Mouse (Mus musculus): Measurements from ENCODE around the gene Dbt. TPM values are rescaled to one million over a fixed set of nuclear protein-coding genes. Genes with fewer than 3 reads are reported as not detected.

Gene Dbt
- polyA plus RNA-seq (2012; ENCODE audit: low replicate concordance), result 0.59 and 1.1 TPM in 2 replicates

DNA sequence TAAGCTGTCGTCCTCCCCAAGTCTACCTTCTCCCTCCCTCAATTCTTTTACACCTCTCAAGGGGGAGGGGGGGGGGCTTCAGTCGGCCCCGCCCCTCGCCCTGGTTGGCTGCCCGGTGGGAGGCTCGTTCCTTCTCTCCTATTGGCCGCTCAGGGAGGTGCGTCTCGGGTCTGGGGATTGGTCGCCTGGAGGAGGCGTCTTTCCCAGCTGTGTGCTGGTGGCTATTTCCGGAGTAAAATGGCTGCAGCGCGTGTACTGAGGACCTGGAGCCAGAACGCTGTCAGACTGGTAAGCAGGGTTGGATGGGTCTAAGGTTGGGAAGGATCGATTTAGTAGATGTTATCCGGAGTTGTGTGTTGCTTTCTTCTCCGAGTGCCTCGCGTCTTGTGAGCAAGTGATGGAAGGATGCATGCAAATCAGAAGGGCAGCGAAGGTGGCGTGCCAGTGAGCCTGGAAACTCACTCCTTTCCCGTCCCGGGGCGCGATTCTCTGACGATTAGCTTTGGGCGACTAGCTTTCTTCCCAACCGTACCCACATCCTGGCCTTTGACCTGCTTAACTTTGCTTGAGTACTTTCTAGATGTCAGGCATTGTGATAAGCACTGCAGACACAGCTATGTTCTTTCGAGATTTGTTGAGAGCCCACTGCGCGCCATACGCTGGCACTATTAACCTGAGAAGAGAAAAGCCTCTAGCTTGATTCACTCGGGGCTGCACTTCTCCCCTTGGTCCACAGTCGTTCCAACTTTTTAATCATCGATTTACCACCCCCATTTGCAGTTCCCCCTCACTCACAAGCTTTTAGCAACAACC lies at the start of gene Dbt:
Gene Dbt, plus strand, starts transcription at position 167 of the 813 bp plus-strand sequence.

DNA sequence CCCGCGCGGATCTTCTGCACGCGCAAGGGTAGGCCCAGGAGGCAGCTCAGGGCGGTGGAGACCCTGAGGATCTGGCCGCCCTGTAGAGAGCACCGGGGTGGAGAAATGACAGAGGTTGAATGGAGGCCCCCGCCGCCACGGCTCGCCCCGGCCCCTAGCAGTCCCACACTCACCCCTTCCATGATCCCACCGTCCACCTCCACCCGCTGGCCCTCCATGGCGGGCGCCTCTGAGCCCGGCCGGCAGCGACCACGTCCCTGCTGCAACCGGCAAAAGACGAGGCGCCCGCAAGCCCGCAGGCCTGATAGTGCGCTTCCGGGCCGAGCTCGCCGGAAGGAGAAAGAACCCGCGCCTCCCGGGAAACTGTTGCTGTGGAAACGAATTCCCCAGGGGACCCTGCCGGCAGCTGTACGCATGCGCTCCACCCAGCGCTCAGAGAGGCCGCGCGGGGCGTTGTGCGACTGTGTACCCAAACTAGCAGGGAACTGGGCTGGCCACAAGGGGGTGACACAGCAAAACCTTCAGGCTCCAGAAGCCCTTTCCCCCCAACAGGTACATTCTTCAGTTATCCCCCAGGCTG lies 5.0 kb upstream of the Dbt start, which contains the start of gene Rtca:
Gene Rtca, minus strand, starts transcription at position 437 of the 580 bp plus-strand sequence.

DNA sequence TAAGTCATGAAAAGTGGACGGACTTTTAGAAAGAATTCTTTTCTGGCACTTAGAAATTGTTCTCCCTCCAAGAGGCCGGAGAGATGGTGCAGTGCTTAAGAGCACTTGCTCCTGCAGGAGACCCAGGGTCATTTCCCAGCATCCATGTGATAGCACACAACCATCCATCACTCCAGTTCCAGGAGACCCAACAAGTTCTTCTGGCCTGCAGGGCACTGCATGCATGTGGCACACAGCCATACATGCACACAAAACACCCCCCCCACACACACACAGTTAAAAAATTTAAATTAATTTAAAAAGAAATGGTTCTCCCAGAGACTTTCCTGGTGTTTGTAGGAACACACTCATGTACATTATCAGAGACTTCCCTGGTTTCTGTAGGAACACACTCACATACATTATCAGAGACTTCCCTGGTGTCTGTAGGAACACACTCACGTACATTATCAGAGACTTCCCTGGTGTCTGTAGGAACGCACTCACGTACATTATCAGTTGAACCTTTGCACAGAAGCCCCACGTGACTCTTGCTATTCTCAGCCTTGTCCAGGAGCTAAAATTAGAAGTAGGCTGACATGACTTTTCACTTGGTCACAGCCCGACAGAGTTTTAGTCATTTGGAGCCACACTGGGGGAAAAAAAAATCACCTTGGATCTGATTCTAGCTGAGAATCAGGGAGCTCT lies 49.7 kb downstream of the Dbt start, which contains the start of gene Lrrc39:
Gene Lrrc39, plus strand, starts transcription at position 566 of the 687 bp plus-strand sequence.

GRCm38 (mm10) chr3:116594728-116595602 lies 82.1 kb downstream of the Dbt start, which contains the start of gene Sass6:
Gene Sass6 (plus strand): TSS chr3:116594982.

Other genes with a start within 250 kb of the Dbt start
- 7.9 and 22.0 TPM in 2 replicates for gene Cdc14a, start 89.0 kb upstream of the Dbt start, polyA plus RNA-seq (2012; ENCODE audit: low replicate concordance)
- 32.4 and 65.6 TPM in 2 replicates for gene Rtca, start 4.9 kb upstream of the Dbt start, polyA plus RNA-seq (2012; ENCODE audit: low replicate concordance)
- gene Lrrc39, start 49.9 kb downstream of the Dbt start, polyA plus RNA-seq (2012; ENCODE audit: low replicate concordance), result 0.04 TPM in 2 replicates
- 1.9 and 2.5 TPM in 2 replicates for gene Sass6, start 81.9 kb downstream of the Dbt start, polyA plus RNA-seq (2012; ENCODE audit: low replicate concordance)
- gene Trmt13, start 101.5 kb downstream of the Dbt start, polyA plus RNA-seq (2012; ENCODE audit: low replicate concordance), result 3.0 and 3.4 TPM in 2 replicates
- gene Mfsd14a, start 149.6 kb downstream of the Dbt start, polyA plus RNA-seq (2012; ENCODE audit: low replicate concordance), result 9.4 and 14.7 TPM in 2 replicates
- not detected in 2 replicates for gene Gm43191, start 168.2 kb downstream of the Dbt start, polyA plus RNA-seq (2012; ENCODE audit: low replicate concordance)
- gene Slc35a3, start 199.8 kb downstream of the Dbt start, polyA plus RNA-seq (2012; ENCODE audit: low replicate concordance), result 11.7 and 20.7 TPM in 2 replicates

Measured in hematopoietic multipotent progenitor cell, adult 10-12 weeks (in vitro differentiated cells).